Mouse (Mus musculus): ENCODE measurements around the gene Rmnd1. TPM values are rescaled to one million over a fixed set of nuclear protein-coding genes. Genes with fewer than 3 reads are reported as not detected.
A peak's percentile ranks its signal among the peaks of the same experiment; 100 is the strongest.

Rmnd1 gene
- polyA plus RNA-seq (2015; fragmentation: Nextera tagmentation; extraction: Ambion mirVana): 54.6 and 55.1 TPM in 2 replicates

- peak; percentile 94 for ATAC-seq
- Histone ChIP-seq H3K4me2 (ENCODE audit: low read length) (peak within 1 kb of the TSS; percentile 67), H3K27ac (ENCODE audit: low read length) (peak within 1 kb of the TSS; percentile 78), H3K4me3 (ENCODE audit: low read depth, low read length) (peak within 1 kb of the TSS; percentile 60), H3K9ac (ENCODE audit: low read depth, low read length) (peak within 1 kb of the TSS; percentile 83), H3K9me3 (replicated peaks; ENCODE audit: control insufficient read depth, low read length, poor library complexity, severe bottlenecking) (no peaks in the 10 kb centered on the region), H3K27me3 (ENCODE audit: control insufficient read depth, insufficient read depth, low read depth, low read length) (no peaks in the 10 kb centered on the region), H3K36me3 (ENCODE audit: control insufficient read depth, insufficient read depth, low read length) (no peaks in the 10 kb centered on the region; the same call in 1 of the 2 replicates), H3K4me1 (ENCODE audit: control insufficient read depth, insufficient read depth, low read length) (peaks cover 15% of the 10 kb centered on the region)
- under 1% methylated on average over 67 of the region's 75 CpGs for WGBS
Observed at GRCm38 (mm10) chr10:4432123-4432931, at the start of gene Rmnd1, which contains the start of gene Armt1. Gene Rmnd1 (minus strand): TSS chr10:4432388. Gene Armt1 (plus strand): TSS chr10:4432467.

GRCm38 (mm10) chr10:4481695-4482094, 49.5 kb upstream of the Rmnd1 start:
- Histone ChIP-seq H3K27ac (ENCODE audit: low read length) (no peak overlapping the region), H3K36me3 (ENCODE audit: control insufficient read depth, insufficient read depth, low read length) (no peaks in the 10 kb centered on the region), H3K4me2 (ENCODE audit: low read length) (no peak overlapping the region), H3K27me3 (ENCODE audit: control insufficient read depth, insufficient read depth, low read depth, low read length) (no peaks in the 10 kb centered on the region), H3K9me3 (replicated peaks; ENCODE audit: control insufficient read depth, low read length, poor library complexity, severe bottlenecking) (no peaks in the 10 kb centered on the region), H3K4me3 (ENCODE audit: low read depth, low read length) (no peak overlapping the region), H3K4me1 (ENCODE audit: control insufficient read depth, insufficient read depth, low read length) (no peaks in the 10 kb centered on the region), H3K9ac (ENCODE audit: low read depth, low read length) (no peak overlapping the region)
- no peak for ATAC-seq
- 89% methylated on average over 8 of the region's 8 CpGs for WGBS

GRCm38 (mm10) chr10:4480929-4481328, 48.7 kb upstream of the Rmnd1 start:
- WGBS: 81% methylated on average over 3 of the region's 3 CpGs
- Histone ChIP-seq H3K9me3 (replicated peaks; ENCODE audit: control insufficient read depth, low read length, poor library complexity, severe bottlenecking) (no peaks in the 10 kb centered on the region), H3K4me1 (ENCODE audit: control insufficient read depth, insufficient read depth, low read length) (no peaks in the 10 kb centered on the region), H3K4me2 (ENCODE audit: low read length) (no peak overlapping the region), H3K9ac (ENCODE audit: low read depth, low read length) (no peak overlapping the region), H3K36me3 (ENCODE audit: control insufficient read depth, insufficient read depth, low read length) (no peaks in the 10 kb centered on the region), H3K27me3 (ENCODE audit: control insufficient read depth, insufficient read depth, low read depth, low read length) (no peaks in the 10 kb centered on the region), H3K4me3 (ENCODE audit: low read depth, low read length) (no peak overlapping the region), H3K27ac (ENCODE audit: low read length) (no peak overlapping the region)
- ATAC-seq: no peak

GRCm38 (mm10) chr10:4476604-4477003, 44.4 kb upstream of the Rmnd1 start:
- no peak overlapping the region for H3K27ac ChIP-seq (ENCODE audit: low read length)
- H3K9me3 ChIP-seq (replicated peaks; ENCODE audit: control insufficient read depth, low read length, poor library complexity, severe bottlenecking): no peaks in the 10 kb centered on the region
- no peak overlapping the region for H3K4me3 ChIP-seq (ENCODE audit: low read depth, low read length)
- no peaks in the 10 kb centered on the region for H3K4me1 ChIP-seq (ENCODE audit: control insufficient read depth, insufficient read depth, low read length)
- H3K36me3 ChIP-seq (ENCODE audit: control insufficient read depth, insufficient read depth, low read length): no peaks in the 10 kb centered on the region
- 96% methylated on average over 5 of the region's 5 CpGs for WGBS
- no peak for ATAC-seq
- H3K9ac ChIP-seq (ENCODE audit: low read depth, low read length): no peak overlapping the region
- H3K4me2 ChIP-seq (ENCODE audit: low read length): no peak overlapping the region
- no peaks in the 10 kb centered on the region for H3K27me3 ChIP-seq (ENCODE audit: control insufficient read depth, insufficient read depth, low read depth, low read length)

GRCm38 (mm10) chr10:4475431-4475830, 43.2 kb upstream of the Rmnd1 start:
- Histone ChIP-seq H3K4me1 (ENCODE audit: control insufficient read depth, insufficient read depth, low read length) (no peaks in the 10 kb centered on the region), H3K9me3 (replicated peaks; ENCODE audit: control insufficient read depth, low read length, poor library complexity, severe bottlenecking) (no peaks in the 10 kb centered on the region), H3K27me3 (ENCODE audit: control insufficient read depth, insufficient read depth, low read depth, low read length) (no peaks in the 10 kb centered on the region), H3K36me3 (ENCODE audit: control insufficient read depth, insufficient read depth, low read length) (no peaks in the 10 kb centered on the region), H3K4me2 (ENCODE audit: low read length) (no peak overlapping the region), H3K9ac (ENCODE audit: low read depth, low read length) (no peak overlapping the region), H3K27ac (ENCODE audit: low read length) (no peak overlapping the region), H3K4me3 (ENCODE audit: low read depth, low read length) (no peak overlapping the region)
- 86% methylated on average over 3 of the region's 3 CpGs for WGBS
- no peak for ATAC-seq

- 92% methylated on average over 11 of the region's 11 CpGs for WGBS
- Histone ChIP-seq H3K4me1 (ENCODE audit: control insufficient read depth, insufficient read depth, low read length) (no peaks in the 10 kb centered on the region), H3K27ac (ENCODE audit: low read length) (no peak overlapping the region), H3K36me3 (ENCODE audit: control insufficient read depth, insufficient read depth, low read length) (no peaks in the 10 kb centered on the region), H3K4me2 (ENCODE audit: low read length) (no peak overlapping the region), H3K4me3 (ENCODE audit: low read depth, low read length) (no peak overlapping the region), H3K9me3 (replicated peaks; ENCODE audit: control insufficient read depth, low read length, poor library complexity, severe bottlenecking) (no peaks in the 10 kb centered on the region), H3K9ac (ENCODE audit: low read depth, low read length) (no peak overlapping the region), H3K27me3 (ENCODE audit: control insufficient read depth, insufficient read depth, low read depth, low read length) (no peaks in the 10 kb centered on the region)
- no peak for ATAC-seq
Observed at GRCm38 (mm10) chr10:4473591-4473993, 41.4 kb upstream of the Rmnd1 start.

- H3K4me3 ChIP-seq (ENCODE audit: low read depth, low read length): no peak overlapping the region
- WGBS: 84% methylated on average over 3 of the region's 3 CpGs
- H3K4me2 ChIP-seq (ENCODE audit: low read length): no peak overlapping the region
- H3K27ac ChIP-seq (ENCODE audit: low read length): no peak overlapping the region
- no peaks in the 10 kb centered on the region for H3K36me3 ChIP-seq (ENCODE audit: control insufficient read depth, insufficient read depth, low read length)
- no peak for ATAC-seq
- no peaks in the 10 kb centered on the region for H3K27me3 ChIP-seq (ENCODE audit: control insufficient read depth, insufficient read depth, low read depth, low read length)
- H3K4me1 ChIP-seq (ENCODE audit: control insufficient read depth, insufficient read depth, low read length): no peaks in the 10 kb centered on the region
- no peaks in the 10 kb centered on the region for H3K9me3 ChIP-seq (replicated peaks; ENCODE audit: control insufficient read depth, low read length, poor library complexity, severe bottlenecking)
- H3K9ac ChIP-seq (ENCODE audit: low read depth, low read length): no peak overlapping the region
Observed at GRCm38 (mm10) chr10:4469406-4469805, 37.2 kb upstream of the Rmnd1 start.

GRCm38 (mm10) chr10:4465799-4466198, 33.6 kb upstream of the Rmnd1 start:
- H3K9ac ChIP-seq (ENCODE audit: low read depth, low read length): no peak overlapping the region
- H3K4me2 ChIP-seq (ENCODE audit: low read length): no peak overlapping the region
- H3K27me3 ChIP-seq (ENCODE audit: control insufficient read depth, insufficient read depth, low read depth, low read length): no peaks in the 10 kb centered on the region
- no peaks in the 10 kb centered on the region for H3K36me3 ChIP-seq (ENCODE audit: control insufficient read depth, insufficient read depth, low read length)
- H3K9me3 ChIP-seq (replicated peaks; ENCODE audit: control insufficient read depth, low read length, poor library complexity, severe bottlenecking): no peaks in the 10 kb centered on the region
- H3K4me3 ChIP-seq (ENCODE audit: low read depth, low read length): no peak overlapping the region
- 78% methylated on average over 7 of the region's 7 CpGs for WGBS
- no peak for ATAC-seq
- no peaks in the 10 kb centered on the region for H3K4me1 ChIP-seq (ENCODE audit: control insufficient read depth, insufficient read depth, low read length)
- no peak overlapping the region for H3K27ac ChIP-seq (ENCODE audit: low read length)

GRCm38 (mm10) chr10:4460201-4460600, 28.0 kb upstream of the Rmnd1 start:
- Histone ChIP-seq H3K4me1 (ENCODE audit: control insufficient read depth, insufficient read depth, low read length) (no peaks in the 10 kb centered on the region), H3K27ac (ENCODE audit: low read length) (no peak overlapping the region), H3K4me3 (ENCODE audit: low read depth, low read length) (no peak overlapping the region), H3K27me3 (ENCODE audit: control insufficient read depth, insufficient read depth, low read depth, low read length) (no peaks in the 10 kb centered on the region), H3K9me3 (replicated peaks; ENCODE audit: control insufficient read depth, low read length, poor library complexity, severe bottlenecking) (no peaks in the 10 kb centered on the region), H3K4me2 (ENCODE audit: low read length) (no peak overlapping the region), H3K36me3 (ENCODE audit: control insufficient read depth, insufficient read depth, low read length) (no peaks in the 10 kb centered on the region), H3K9ac (ENCODE audit: low read depth, low read length) (no peak overlapping the region)
- 97% methylated on average over 2 of the region's 2 CpGs for WGBS
- no peak for ATAC-seq
